Mouse (Mus musculus) hematopoietic stem cell, adult 5-6 weeks (primary cell): ENCODE data around the gene Hectd2. TPM values are rescaled to one million over a fixed set of nuclear protein-coding genes. Genes with fewer than 3 reads are reported as not detected.

Experiments used
- ATAC-seq, 2 experiments: fragments of 125-278 bp in 1 of 2; replicated peaks in 1 of 2; 2 replicates each; pipeline ENCODE4 v1.8.0; 2016 to 2017; ENCODE audit warnings: inconsistent platforms in 2 of 2, mild to moderate bottlenecking in 2 of 2, moderate number of reproducible peaks in 2 of 2, low read depth in 1 of 2, moderate TSS enrichment in 1 of 2; ENCODE audit not compliant: low FRiP score in 2 of 2, poor library complexity in 2 of 2, severe bottlenecking in 2 of 2, insufficient read depth in 1 of 2, low TSS enrichment in 1 of 2
- total RNA-seq: library from RNA; stranded (forward); fragments of 172-1452, 232-1000 nt; gene quantifications from 2 replicates; pipeline ENCODE4 v1.2.3, GENCODE M21; 2017

Hectd2 gene
- total RNA-seq, 1 experiment from 2014 or later: 5.4 TPM

GRCm38 (mm10) chr19:36554785-36555595, 551 bp downstream of the Hectd2 start:
- peak in 1 of 2 experiments; percentile 11; a peak in 1 of 4 replicates for ATAC-seq

- peak in 1 of 2 experiments; percentile 42; a peak in 1 of 4 replicates for ATAC-seq
Measured at GRCm38 (mm10) chr19:36559331-36559730, 4.9 kb downstream of the Hectd2 start.

GRCm38 (mm10) chr19:36560160-36560559, 5.7 kb downstream of the Hectd2 start:
- no peak for ATAC-seq

GRCm38 (mm10) chr19:36561171-36561570, 6.7 kb downstream of the Hectd2 start:
- ATAC-seq: no peak

GRCm38 (mm10) chr19:36564396-36564795, 10.0 kb downstream of the Hectd2 start:
- no peak for ATAC-seq

- ATAC-seq: no peak
Measured at GRCm38 (mm10) chr19:36573986-36574385, 19.5 kb downstream of the Hectd2 start.

- no peak for ATAC-seq
Measured at GRCm38 (mm10) chr19:36575159-36575558, 20.7 kb downstream of the Hectd2 start.

GRCm38 (mm10) chr19:36580874-36581273, 26.4 kb downstream of the Hectd2 start:
- ATAC-seq: no peak

GRCm38 (mm10) chr19:36582116-36582515, 27.7 kb downstream of the Hectd2 start:
- ATAC-seq: no peak

GRCm38 (mm10) chr19:36585505-36585904, 31.1 kb downstream of the Hectd2 start:
- no peak for ATAC-seq

GRCm38 (mm10) chr19:36594409-36594808, 40.0 kb downstream of the Hectd2 start:
- ATAC-seq: no peak

GRCm38 (mm10) chr19:36601869-36602268, 47.4 kb downstream of the Hectd2 start:
- no peak for ATAC-seq

- ATAC-seq: no peak
Measured at GRCm38 (mm10) chr19:36602535-36603312, 48.3 kb downstream of the Hectd2 start.

- ATAC-seq: no peak
Measured at GRCm38 (mm10) chr19:36606270-36606669, 51.8 kb downstream of the Hectd2 start.

- ATAC-seq: no peak
Measured at GRCm38 (mm10) chr19:36609229-36609628, 54.8 kb downstream of the Hectd2 start.

- no peak for ATAC-seq
Measured at GRCm38 (mm10) chr19:36610309-36610708, 55.9 kb downstream of the Hectd2 start.

- no peak for ATAC-seq
Measured at GRCm38 (mm10) chr19:36625906-36626305, 71.5 kb downstream of the Hectd2 start.

- no peak for ATAC-seq
Measured at GRCm38 (mm10) chr19:36626881-36627280, 72.4 kb downstream of the Hectd2 start.
